Mouse (Mus musculus) cerebellum, postnatal 4 days (tissue): ENCODE results near the gene Slc35c1.

ENCODE experiments used
- DNase-seq, 2 experiments: peaks; one replicate each; pipeline ENCODE4 v3.0.0; 2022; ENCODE audit warnings: low spot score in 2 of 2, mixed read lengths in 1 of 2

The Slc35c1 gene

DNA sequence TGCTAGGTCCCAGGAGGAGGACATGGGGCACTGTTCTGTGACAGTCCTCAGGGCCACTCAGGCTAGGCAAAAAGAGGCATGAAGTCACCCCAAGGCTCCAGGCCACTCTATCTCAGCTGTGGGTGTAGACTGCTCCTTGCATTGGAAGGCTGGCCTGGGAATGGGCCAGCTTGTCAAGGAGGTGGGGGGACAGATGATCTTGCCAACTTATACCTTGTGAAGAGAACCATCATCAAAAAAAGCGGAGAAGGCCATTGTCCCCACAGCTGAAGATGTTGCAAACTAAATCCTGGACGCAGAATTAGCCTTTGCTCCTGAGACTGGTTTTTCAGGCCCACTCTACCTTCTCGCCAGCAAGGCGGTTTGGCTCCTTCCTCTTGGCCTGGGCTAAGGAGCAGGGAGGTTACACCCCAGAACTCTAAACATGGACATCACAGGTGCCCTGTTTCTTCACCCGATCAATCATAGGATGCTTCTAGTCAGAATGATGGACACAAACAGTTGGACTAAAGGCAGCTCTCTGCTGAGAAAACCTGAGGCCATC lies 56.5 kb downstream of the Slc35c1 start:
- no peak for DNase-seq
